Mouse (Mus musculus): ENCODE measurements around the gene Col5a3.
"Not testable (repeated sequence)": the region's sequence is repeated elsewhere in the genome, so short reads cannot be mapped to it uniquely, and the experiment has no call there.

Col5a3 gene

DNA sequence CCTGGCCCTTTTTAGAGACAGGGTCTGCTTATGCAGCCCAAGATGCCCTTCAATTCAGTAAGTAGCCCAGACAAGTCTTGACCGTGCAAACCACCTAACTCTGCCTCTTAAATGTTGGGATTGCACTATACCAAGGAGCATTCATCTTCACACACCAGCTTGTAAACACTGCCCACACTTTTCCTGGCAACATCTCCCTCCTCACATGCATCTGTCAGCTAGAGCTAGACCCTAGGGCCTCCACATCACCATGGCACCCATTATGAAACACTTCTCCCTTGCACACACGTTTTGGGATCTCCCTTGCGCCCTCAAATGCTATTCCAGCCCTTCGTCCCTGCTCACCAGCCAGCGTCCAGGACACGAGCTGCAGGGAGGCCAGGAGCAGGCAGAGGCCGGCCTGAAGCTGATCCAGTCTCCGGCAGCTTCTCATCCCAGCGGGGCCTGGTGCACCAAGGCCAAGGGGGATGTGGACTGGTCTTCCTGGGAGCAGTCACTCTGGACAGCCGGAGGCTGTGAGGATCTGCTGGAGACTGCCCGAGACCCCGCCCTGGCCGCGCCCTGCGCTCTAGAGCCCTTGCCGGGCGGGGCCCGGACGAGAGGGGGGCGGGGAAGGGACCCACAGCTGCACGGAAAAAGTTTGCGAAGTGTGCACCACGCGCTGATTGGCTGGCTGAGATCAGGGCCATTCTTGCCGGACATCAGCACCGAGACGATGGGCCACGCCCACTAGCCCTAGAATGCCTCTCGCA is at the start of gene Col5a3:
Gene Col5a3 (minus strand): TSS at position 547 of the 752 bp plus-strand sequence.
- DNase-seq (ENCODE audit: extremely low read depth, low read depth, low spot score) = no peak

GRCm38 (mm10) chr9:20862225-20862624 is 47.4 kb upstream of the Col5a3 start:
- no peak for DNase-seq (ENCODE audit: extremely low read depth, low read depth, low spot score)

GRCm38 (mm10) chr9:20861821-20862220 is 47.0 kb upstream of the Col5a3 start:
- DNase-seq (ENCODE audit: extremely low read depth, low read depth, low spot score) = no peak

GRCm38 (mm10) chr9:20859926-20860325 is 45.1 kb upstream of the Col5a3 start:
- DNase-seq (ENCODE audit: extremely low read depth, low read depth, low spot score) = no peak

DNA sequence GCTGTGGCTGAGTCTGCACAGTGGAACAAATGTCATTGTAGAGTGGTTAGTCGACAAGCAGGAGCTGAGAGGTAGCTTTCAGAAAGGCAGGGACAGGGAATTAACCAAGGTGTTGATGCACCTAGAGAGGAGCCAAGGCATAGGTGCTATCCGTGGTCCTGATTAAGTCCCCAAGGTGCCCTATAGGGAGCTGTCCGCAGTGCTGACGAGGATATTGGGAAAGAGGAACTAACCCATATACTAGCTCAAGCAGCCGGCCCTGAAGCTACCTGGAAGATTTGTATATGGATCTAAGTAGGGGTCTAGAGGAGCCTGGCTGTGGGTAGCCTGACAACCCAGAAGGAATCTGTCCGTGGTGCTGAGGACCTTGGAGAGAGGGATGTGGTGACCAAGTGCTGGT is 42.3 kb upstream of the Col5a3 start:
- DNase-seq (ENCODE audit: extremely low read depth, low read depth, low spot score) = no peak

- DNase-seq (ENCODE audit: extremely low read depth, low read depth, low spot score) = no peak
Observed at GRCm38 (mm10) chr9:20850179-20850578, 35.3 kb upstream of the Col5a3 start.

DNA sequence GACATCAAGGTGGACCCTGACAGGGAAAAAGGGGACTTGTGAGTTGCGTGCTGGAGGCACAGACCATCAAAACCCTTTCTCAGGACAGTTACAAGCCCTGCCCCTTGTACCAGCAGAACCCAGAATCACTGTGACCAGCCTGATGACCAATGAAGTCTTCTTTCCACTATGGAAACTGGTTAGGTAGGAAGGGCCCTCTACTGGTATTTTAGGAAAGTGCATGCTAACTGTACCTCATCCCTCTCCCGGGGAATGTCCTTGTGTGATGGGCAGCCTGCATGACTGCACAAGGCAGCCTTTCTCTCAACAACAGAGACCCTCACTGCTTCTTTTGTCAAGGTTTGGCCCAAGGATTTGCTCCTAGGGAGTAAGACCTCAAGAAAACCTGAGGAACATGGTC is 27.8 kb upstream of the Col5a3 start:
- no peak for DNase-seq (ENCODE audit: extremely low read depth, low read depth, low spot score)

GRCm38 (mm10) chr9:20842211-20842610 is 27.3 kb upstream of the Col5a3 start:
- no peak for DNase-seq (ENCODE audit: extremely low read depth, low read depth, low spot score)

DNA sequence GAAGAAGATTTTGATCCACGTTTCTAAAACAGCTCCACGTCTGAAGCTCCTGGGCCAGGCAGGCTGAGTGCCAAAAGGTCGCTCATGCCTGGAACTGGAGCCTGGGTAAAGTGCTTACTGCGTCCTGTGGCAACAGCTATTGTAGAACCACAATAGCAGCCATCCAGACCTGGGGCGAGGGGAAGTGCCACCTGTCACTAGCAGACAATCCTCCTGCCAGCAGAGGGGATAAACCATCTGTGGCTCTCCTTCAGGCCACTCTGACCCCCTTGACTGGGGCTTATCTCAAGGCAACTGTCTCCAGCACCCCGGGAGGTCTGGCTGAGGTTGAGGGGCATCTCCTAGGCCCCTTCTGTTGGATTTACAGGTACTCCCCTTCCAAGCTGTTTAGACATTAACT is 24.1 kb upstream of the Col5a3 start:
- DNase-seq (ENCODE audit: extremely low read depth, low read depth, low spot score) = no peak

DNA sequence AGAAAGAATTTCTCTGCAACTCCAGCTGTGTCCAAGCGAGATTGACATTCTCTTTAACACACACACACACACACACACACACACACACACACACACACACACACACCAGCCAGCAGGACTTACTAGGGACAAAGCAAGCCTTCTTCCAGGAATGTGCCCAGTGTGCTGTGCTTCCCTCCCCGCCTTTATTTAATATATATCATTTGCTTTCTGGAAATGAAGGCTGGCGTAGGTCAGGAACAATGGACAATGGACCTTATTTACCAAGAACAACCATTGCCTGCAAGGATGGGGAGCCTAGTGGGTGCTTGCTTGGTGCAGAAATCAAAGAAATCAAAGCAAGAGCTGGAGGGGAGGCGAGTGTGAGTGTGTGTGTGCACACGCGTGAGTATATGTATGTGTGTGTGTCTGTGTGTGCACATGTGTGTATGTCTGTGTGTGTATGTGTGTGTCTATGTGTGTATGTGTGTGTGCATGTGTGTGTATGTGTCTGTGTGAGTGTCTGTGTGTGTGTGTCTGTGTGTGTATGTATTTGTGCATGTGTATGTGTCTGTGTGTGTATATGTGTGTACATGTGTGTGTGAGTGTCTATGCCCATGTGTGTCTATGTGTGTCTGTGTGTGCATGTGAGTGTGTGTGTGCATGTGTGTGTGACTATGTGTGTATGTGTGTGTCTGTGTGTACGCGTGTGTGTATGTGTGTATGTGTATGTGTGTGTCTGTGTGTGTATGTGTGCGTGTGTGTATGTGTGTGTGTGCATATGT is 22.5 kb upstream of the Col5a3 start:
- DNase-seq (ENCODE audit: extremely low read depth, low read depth, low spot score) = no peak

DNA sequence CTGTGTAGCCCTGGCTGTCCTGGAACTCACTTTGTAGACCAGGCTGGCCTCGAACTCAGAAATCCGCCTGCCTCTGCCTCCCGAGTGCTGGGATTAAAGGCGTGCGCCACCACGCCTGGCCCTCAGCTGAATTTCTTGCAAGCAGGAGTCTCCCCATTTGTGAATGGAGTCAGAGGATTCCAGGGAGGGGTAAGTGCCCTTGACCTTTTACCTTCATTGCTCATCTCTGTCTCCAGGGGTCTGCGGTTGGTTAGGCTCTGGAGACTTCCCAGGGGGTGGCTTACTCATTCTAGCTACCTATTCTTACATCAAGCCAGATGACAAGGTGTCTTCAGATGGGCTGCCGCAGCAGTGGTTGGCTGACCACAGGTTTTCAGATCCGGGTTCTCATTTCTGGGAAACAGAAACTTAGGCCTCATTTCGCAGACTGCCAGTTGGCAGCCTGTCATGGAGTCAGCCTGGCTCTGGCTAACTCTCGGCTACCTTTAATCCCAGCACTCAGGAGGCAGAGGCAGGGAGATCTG is 20.6 kb upstream of the Col5a3 start:
- DNase-seq (ENCODE audit: extremely low read depth, low read depth, low spot score) = not testable (repeated sequence)

DNA sequence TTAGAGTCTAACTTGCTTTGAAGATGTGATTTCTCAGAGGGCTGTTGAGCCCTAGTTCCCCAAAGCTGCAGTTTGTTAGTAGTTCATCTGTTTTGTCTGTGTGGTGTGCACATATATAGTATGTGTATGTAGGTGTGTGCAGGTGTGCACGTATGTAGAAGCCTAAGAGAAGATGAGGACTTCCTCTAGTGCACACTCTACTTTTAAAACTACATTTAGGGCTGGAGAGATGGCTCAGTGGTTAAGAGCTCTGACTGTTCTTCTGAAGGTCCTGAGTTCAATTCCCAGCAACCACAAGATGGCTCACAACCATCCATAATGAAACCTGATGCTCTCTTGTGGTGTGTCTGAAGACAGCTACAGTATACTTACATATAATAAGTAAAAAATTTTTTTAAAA is 20.0 kb upstream of the Col5a3 start:
- DNase-seq (ENCODE audit: extremely low read depth, low read depth, low spot score) = no peak

DNA sequence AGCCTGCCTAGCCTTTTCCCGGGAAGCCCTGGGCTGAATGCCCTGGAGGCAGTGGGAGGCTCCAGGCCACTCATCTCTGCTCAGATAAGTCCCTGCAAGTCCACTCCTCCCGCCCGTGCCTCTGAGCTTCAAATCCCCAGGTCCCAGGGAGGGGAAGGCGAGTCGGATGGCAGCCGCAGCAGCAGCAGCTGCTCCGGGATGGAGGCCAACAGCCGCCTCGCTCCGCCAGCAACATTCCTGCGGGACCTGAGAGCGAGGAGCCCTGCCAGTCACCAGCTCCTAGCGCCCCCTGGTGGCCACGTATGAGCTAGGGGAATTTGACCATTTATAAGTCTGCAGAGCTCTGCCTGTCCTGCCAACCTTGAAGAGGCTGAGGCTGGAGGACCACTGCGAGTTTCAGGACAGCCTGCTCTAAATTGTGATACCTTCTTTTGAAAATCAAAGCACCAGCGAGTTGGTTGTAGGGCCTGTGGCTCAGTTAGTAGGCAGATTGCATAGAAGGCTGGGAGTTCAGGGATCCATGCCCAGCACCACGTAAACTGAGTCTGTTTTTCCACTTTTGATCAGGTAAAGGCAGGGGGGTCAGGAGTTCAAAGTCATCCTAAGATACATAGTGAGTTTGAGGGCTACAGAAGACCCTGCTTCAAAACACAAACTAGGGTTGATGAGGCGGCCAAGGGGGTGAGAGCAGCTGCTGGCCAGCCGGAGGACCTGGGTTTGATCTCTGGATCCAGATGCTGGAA is 16.2 kb upstream of the Col5a3 start:
- peak; percentile 11 for DNase-seq (ENCODE audit: extremely low read depth, low read depth, low spot score)

DNA sequence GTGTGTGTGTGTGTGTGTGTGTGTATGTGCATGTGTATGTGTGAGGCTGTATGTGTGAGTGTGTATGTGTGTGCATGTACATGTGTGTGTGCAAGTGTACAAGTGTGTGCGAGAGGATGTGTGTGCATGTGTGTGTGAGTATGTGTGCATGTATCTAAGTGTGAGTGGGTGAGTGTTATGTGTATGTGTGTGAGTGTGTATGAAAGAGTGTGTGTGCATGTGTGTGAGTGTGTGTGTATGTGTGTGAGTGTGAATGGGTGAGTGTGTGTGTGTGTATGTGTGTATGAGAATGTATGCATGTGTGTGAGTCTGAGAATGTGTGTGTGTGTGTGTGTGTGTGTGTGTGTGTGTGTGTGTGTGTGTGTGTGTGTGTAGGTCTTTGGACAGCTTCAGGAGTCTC is 13.3 kb upstream of the Col5a3 start:
- DNase-seq (ENCODE audit: extremely low read depth, low read depth, low spot score) = no peak

- DNase-seq (ENCODE audit: extremely low read depth, low read depth, low spot score) = no peak
Observed at GRCm38 (mm10) chr9:20825781-20826180, 10.9 kb upstream of the Col5a3 start.

DNA sequence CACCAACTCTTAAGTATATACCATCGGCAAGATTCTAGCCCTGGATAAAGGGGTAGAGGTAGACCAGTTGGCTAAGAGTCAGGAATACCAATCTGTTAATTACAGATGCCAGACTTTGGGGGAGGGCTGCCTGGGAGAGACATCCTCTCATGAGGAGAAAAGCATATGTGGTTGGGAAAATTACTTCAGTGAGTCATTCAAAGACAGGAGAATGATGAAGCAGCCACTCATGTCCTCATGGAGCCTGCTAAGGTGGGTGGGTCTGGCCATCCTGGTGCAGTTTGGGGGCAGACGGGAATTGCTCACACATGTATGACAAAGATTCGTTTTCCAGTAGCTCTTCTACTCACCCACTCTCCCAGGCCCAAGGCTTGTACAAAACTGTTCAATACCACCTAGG is 8.0 kb upstream of the Col5a3 start:
- no peak for DNase-seq (ENCODE audit: extremely low read depth, low read depth, low spot score)

DNA sequence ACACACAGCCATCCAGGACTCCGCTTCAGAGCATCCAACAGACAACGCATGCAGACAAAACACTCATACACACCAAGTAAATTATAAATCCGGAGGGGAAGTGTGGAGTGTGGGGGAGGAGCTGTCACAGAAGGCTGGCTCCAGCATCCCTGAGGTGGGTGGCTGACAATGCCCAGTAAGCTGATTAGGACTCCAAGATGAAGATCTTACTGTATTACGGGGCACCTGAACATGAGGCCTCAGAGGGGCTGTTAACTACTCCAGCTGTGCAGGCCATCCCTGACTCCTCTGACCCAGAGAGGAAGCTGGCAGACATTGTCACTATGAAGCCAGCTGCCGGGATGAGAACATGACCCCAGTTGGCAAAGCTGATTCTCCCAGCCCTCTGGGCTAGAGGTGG is 5.1 kb upstream of the Col5a3 start:
- no peak for DNase-seq (ENCODE audit: extremely low read depth, low read depth, low spot score)

DNA sequence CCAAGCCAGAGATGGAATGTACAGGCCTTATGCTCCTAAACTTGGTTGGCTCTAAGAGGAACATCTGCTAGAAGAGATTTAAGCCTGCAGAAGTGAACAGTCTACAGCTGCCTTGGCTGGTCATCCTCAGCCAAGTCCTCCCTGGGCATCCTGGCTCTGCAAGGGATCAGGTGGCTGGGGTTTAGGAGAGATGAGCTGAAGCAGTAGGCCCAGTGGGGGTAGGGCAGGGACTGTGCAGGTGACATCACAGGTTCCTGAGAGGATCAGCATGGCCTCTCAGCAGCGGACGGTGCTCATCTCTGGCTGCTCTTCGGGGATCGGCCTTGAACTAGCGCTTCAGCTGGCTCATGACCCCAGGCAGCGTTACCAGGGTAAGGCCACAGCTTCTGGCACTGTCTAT is 3.4 kb upstream of the Col5a3 start, which contains the start of gene Rdh8:
Gene Rdh8 (plus strand): TSS at position 268 of the 400 bp plus-strand sequence.
- no peak for DNase-seq (ENCODE audit: extremely low read depth, low read depth, low spot score)

GRCm38 (mm10) chr9:20812537-20813271 is 2.2 kb downstream of the Col5a3 start:
- no peak for DNase-seq (ENCODE audit: extremely low read depth, low read depth, low spot score)

DNA sequence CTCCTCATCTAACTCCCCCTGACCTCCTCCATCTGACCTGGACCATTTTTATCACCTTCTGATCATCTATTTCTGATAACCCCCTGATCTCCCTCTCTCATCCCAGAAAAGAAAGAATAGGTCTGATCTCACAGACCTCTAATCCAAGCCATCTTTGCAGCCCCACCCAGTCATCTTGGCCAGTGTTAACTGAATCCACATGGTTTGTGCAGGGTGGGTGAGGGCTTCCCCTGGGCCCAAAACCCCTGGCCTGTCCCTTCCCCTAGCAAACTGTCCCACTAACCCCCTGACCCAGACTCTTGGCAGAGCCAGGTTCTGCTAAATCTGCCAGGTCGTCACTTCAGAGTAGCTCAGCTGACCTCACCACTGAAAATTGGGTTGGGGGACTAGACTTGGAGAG is 4.1 kb downstream of the Col5a3 start:
- no peak for DNase-seq (ENCODE audit: extremely low read depth, low read depth, low spot score)

DNA sequence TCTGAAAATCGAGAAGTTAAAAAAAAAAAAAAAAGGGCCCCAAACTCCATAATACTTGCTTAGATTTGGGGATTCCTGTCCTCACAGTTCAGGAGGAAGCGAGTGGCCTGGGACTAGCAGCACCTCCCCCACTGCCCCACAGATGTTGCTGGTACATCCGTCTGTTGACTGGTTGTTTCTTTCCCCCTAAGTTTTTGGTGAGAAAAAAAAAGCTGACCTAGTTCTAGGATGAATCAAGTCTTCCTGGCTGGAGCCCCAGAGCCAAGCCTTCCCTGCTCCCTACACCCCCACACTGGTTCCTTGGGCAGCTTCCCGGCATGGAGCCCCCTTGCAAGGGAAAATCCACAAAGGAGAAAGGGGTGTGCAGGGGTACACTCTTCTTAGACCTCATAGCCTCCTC is 4.6 kb downstream of the Col5a3 start:
- no peak for DNase-seq (ENCODE audit: extremely low read depth, low read depth, low spot score)

All from fat pad, adult 2 months (tissue).